Mouse (Mus musculus) left cerebral cortex, postnatal 10 days (tissue): ENCODE results near the gene Cspg4. TPM values are rescaled to one million over a fixed set of nuclear protein-coding genes. Genes with fewer than 3 reads are reported as not detected.
"Not testable (repeated sequence)": the region's sequence is repeated elsewhere in the genome, so short reads cannot be mapped to it uniquely, and the experiment has no call there.

Experiments used
- DNase-seq, 2 experiments: peaks; one replicate each; pipeline ENCODE4 v3.0.0; 2021 to 2022; ENCODE audit warnings: low spot score in 2 of 2, mixed read lengths in 1 of 2; ENCODE audit errors: extremely low spot score in 1 of 2
- intact Hi-C: fragments of 180-260 bp; cut with DNase I; formaldehyde crosslinking; loops from one replicate; pipeline ENCODE4 v1.15.1; 2025
- total RNA-seq, 2 experiments: library from RNA; stranded (reverse); gene quantifications; 2 replicates each; pipeline ENCODE4 v1.2.3; 2021

Cspg4 gene
- total RNA-seq, 2 experiments from 2014 or later: 21.2 to 28.0 TPM

GRCm38 (mm10) chr9:56938374-56938773 is 73.5 kb downstream of the Cspg4 start:
- intact Hi-C loops: no loop called here
- no peak for DNase-seq

DNA sequence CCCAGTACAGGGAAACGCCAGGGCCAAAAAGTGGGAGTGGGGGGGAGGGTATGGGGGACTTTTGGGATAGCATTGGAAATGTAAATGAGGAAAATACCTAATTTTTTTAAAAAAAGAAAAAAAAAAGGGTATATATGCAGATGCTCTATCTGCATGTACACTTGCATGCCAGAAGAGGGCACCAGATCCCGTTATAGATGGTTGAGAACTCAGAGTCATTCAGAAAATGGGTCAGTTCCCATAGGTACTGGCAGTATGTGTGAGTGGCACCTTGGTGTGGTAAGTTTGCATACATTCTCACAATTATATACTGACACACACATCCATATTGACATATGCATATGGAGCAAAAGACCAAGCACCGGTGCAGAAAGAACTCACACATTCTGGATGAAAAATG is 82.6 kb downstream of the Cspg4 start:
- peak in 1 of 2 experiments; percentile 58 for DNase-seq
- intact Hi-C loops: loop anchor here (5.0 to 10.0 kb wide), 2 partner anchors 47 to 185 kb away; partner anchors contain the start of genes Man2c1 and Ptpn9

- DNase-seq: not testable (repeated sequence)
Observed at GRCm38 (mm10) chr9:56948699-56949098, 83.9 kb downstream of the Cspg4 start.

More at GRCm38 (mm10) chr9:56948699-56949098, 83.9 kb downstream of the Cspg4 start:
- intact Hi-C loops: loop anchor here (5.0 to 10.0 kb wide), 2 partner anchors 46 to 184 kb away; partner anchors contain the start of genes Man2c1 and Ptpn9

Other genes with a start within 250 kb of the Cspg4 start
- 100 to 1,000 TPM; 368 to 379 TPM for gene Lingo1, start 68.6 kb upstream of the Cspg4 start, total RNA-seq
- gene Odf3l1, start 354 bp upstream of the Cspg4 start, total RNA-seq: not detected
- 1 to 10 TPM; 3.4 to 4.1 TPM for gene Snx33, start 63.3 kb downstream of the Cspg4 start, total RNA-seq
- gene Imp3, start 72.4 kb downstream of the Cspg4 start, total RNA-seq: 10 to 100 TPM; 49.0 to 55.8 TPM
- 10 to 100 TPM; 16.3 to 17.3 TPM for gene Snupn, start 85.8 kb downstream of the Cspg4 start, total RNA-seq
- 10 to 100 TPM; 27.1 to 28.5 TPM for gene Ptpn9, start 129.9 kb downstream of the Cspg4 start, total RNA-seq
- 10 to 100 TPM; 29.5 to 34.8 TPM for gene Sin3a, start 207.0 kb downstream of the Cspg4 start, total RNA-seq